Mouse (Mus musculus) C2C12 (cell line): Measurements from ENCODE around the gene Samd14. TPM values are rescaled to one million over a fixed set of nuclear protein-coding genes. Genes with fewer than 3 reads are reported as not detected.

Experiments
- H3K27me3 ChIP-seq: one replicate; pipeline ENCODE4 v1.6.1; 2011; ENCODE audit not compliant: control insufficient read depth, insufficient read depth, insufficient read length
- H3K36me3 ChIP-seq: one replicate; pipeline ENCODE4 v1.6.1; 2011; ENCODE audit not compliant: control insufficient read depth, insufficient read depth
- H3K4me3 ChIP-seq: one replicate; pipeline ENCODE4 v1.5.1; 2011; ENCODE audit warnings: mild to moderate bottlenecking, control low read depth; ENCODE audit not compliant: poor library complexity, insufficient read depth, severe bottlenecking
- H3K79me2 ChIP-seq: one replicate; pipeline ENCODE4 v1.6.1; 2011; ENCODE audit not compliant: control insufficient read depth, insufficient read depth
- H3K79me3 ChIP-seq: one replicate; pipeline ENCODE4 v1.6.1; 2011; ENCODE audit warnings: low read depth, control low read depth
- H3ac ChIP-seq: one replicate; pipeline ENCODE3; 2011; ENCODE audit warnings: low read depth; ENCODE audit not compliant: control insufficient read depth, insufficient read length
- CEBPB ChIP-seq: IDR thresholded peaks from one replicate; pipeline ENCODE4 v1.6.1; 2011; ENCODE audit warnings: low read depth, mild to moderate bottlenecking, control low read depth, moderate library complexity
- CTCF ChIP-seq: IDR thresholded peaks from one replicate; pipeline ENCODE4 v1.5.1; 2011; ENCODE audit not compliant: control insufficient read depth, insufficient read depth, insufficient read length
- FOSL1 ChIP-seq: IDR thresholded peaks from one replicate; pipeline ENCODE4 v1.8.0; 2011; ENCODE audit warnings: mild to moderate bottlenecking, low read length; ENCODE audit not compliant: poor library complexity, insufficient read depth, severe bottlenecking
- MAX ChIP-seq: IDR thresholded peaks from one replicate; pipeline ENCODE4 v1.6.1; 2011; ENCODE audit warnings: mild to moderate bottlenecking, control low read depth
- MYOD1 ChIP-seq: IDR thresholded peaks from one replicate; pipeline ENCODE4 v1.6.1; 2011; ENCODE audit warnings: low read depth; ENCODE audit not compliant: control insufficient read depth, insufficient read length
- MYOG ChIP-seq: IDR thresholded peaks from one replicate; pipeline ENCODE4 v1.6.1; 2011; ENCODE audit not compliant: control insufficient read depth, insufficient read length; ENCODE audit errors: extremely low read depth
- USF1 ChIP-seq: IDR thresholded peaks from one replicate; pipeline ENCODE4 v1.6.1; 2011; ENCODE audit warnings: low read depth, mild to moderate bottlenecking, control low read depth, moderate library complexity
- polyA plus RNA-seq: library from polyadenylated mRNA; unstranded; fragments of >200 nt; fragmentation: generic; extraction: Trizol; gene quantifications from one replicate; pipeline ENCODE4 v1.2.1, GENCODE M21; 2012; ENCODE audit warnings: missing spikeins

Samd14 gene
- polyA plus RNA-seq, 1 experiment: 14.0 TPM

DNA sequence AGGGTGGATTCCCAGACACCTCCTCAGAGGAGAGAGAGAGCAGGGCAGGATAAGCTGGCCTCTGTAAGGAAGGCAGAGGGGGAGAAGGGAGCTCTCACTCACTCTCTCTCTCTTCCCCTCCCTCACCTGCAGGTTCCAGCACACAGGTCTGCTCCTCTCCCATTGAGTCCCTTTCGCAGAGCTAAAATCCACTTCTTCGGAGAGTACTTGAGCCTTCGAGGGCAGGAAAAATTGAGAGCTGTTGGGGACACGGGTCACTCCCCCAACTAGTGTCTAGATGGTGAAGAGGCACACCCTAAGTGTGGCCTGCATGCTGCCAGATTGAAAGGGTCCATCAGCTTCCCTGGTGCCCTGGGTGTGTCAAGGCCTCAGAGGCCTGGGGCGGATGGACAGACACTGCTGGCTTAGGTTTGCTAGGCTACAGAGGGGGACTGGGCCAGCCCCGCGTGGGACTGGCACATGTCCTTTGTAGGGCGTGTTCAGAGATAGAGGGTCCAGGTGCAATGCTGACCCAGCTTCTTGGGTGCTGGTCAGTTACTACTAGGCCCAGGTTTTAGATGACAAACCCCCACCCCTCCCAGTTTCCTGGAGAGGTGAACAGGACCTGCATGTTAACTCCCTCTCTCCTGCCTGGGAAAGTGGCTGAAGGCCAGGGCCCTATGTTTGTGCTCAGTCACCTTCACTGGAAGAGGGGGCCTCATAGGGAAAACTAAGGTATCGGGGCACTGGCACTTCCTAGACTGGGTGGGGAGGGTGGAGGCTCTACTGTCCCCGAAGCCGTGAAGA, 15.7 kb downstream of the Samd14 start:
- no peak overlapping the region for H3K4me3 ChIP-seq
- TF ChIP-seq CTCF: no peak
- no peak overlapping the region for H3ac ChIP-seq
- peaks cover 29% of the 10 kb centered on the region for H3K36me3 ChIP-seq
- no peaks in the 10 kb centered on the region for H3K79me3 ChIP-seq
- no peaks in the 10 kb centered on the region for H3K79me2 ChIP-seq
- H3K27me3 ChIP-seq: no peaks in the 10 kb centered on the region

GRCm38 (mm10) chr11:95026090-95026542, 16.4 kb downstream of the Samd14 start:
- H3K27me3 ChIP-seq: no peaks in the 10 kb centered on the region
- H3ac ChIP-seq: no peak overlapping the region
- peaks cover 26% of the 10 kb centered on the region for H3K36me3 ChIP-seq
- no peak overlapping the region for H3K4me3 ChIP-seq
- TF ChIP-seq MAX (no peak), MYOD1 (no peak), MYOG (no peak), FOSL1 (no peak), CEBPB (no peak), CTCF (no peak), USF1 (no peak)
- no peaks in the 10 kb centered on the region for H3K79me3 ChIP-seq
- H3K79me2 ChIP-seq: no peaks in the 10 kb centered on the region

DNA sequence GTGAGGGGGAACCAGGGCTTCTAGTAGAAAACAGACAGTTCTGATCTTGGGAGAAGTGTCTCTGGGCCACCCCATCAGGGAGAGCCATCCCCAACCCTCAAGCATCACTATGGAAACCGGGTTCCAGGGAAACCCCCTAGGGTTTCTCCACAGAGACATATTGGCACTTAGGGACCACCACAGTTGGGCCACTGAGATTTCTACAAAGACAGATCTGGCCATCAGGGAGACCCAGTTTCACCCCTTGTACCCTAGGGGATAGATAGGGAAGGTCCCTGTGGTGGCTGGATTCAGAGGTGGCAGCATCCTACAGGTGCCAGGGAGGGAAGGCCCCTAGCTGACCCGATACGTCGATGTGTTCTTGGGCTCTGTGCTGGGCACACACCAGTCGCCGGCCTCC, 17.2 kb downstream of the Samd14 start:
- TF ChIP-seq MYOG: no peak
- TF ChIP-seq MYOD1: no peak
- no peak for TF ChIP-seq CTCF
- TF ChIP-seq MAX: no peak
- no peak for TF ChIP-seq FOSL1
- no peak for TF ChIP-seq USF1
- no peak for TF ChIP-seq CEBPB
- Histone ChIP-seq H3K79me3 (no peaks in the 10 kb centered on the region), H3K36me3 (peaks cover 20% of the 10 kb centered on the region), H3K27me3 (no peaks in the 10 kb centered on the region), H3K4me3 (no peak overlapping the region), H3ac (no peak overlapping the region), H3K79me2 (no peaks in the 10 kb centered on the region)

GRCm38 (mm10) chr11:95027850-95028470, 18.3 kb downstream of the Samd14 start:
- Histone ChIP-seq H3K79me2 (no peaks in the 10 kb centered on the region), H3K27me3 (no peaks in the 10 kb centered on the region), H3K79me3 (no peaks in the 10 kb centered on the region), H3K4me3 (no peak overlapping the region), H3ac (no peak overlapping the region), H3K36me3 (peaks cover 10% of the 10 kb centered on the region)
- TF ChIP-seq CTCF: no peak
- TF ChIP-seq USF1: no peak
- TF ChIP-seq MAX: no peak
- no peak for TF ChIP-seq FOSL1
- TF ChIP-seq CEBPB: no peak
- TF ChIP-seq MYOD1: no peak
- TF ChIP-seq MYOG: no peak

GRCm38 (mm10) chr11:95032945-95033344, 23.3 kb downstream of the Samd14 start:
- no peaks in the 10 kb centered on the region for H3K79me2 ChIP-seq
- no peaks in the 10 kb centered on the region for H3K36me3 ChIP-seq
- H3K79me3 ChIP-seq: no peaks in the 10 kb centered on the region
- H3ac ChIP-seq: no peak overlapping the region
- H3K27me3 ChIP-seq: peaks cover 4% of the 10 kb centered on the region
- TF ChIP-seq MAX (no peak), MYOG (no peak), MYOD1 (no peak), CEBPB (no peak), USF1 (no peak)
- H3K4me3 ChIP-seq: no peak overlapping the region

DNA sequence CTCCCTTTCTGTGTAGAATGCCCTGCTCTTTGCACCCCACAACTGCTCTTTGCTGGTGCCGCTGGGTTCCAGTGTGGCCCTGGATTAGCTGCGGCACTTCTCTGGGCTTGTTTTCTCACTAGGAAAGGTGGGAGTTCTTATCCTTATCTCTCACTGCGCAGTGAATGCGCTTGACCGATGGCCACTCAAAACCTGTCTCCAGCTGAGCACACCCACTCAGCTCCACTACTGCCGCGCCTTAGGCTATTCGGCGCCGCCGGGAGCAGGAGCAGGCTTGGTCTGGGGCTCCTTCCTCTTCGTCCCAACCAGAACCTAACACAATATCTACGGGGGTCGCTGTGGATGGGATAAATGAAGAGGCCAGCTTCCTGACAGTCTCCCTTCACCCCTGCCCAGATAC, 23.9 kb downstream of the Samd14 start:
- TF ChIP-seq MYOD1: no peak
- TF ChIP-seq USF1: no peak
- TF ChIP-seq MAX: no peak
- no peak for TF ChIP-seq MYOG
- no peak for TF ChIP-seq FOSL1
- no peak for TF ChIP-seq CEBPB
- no peak for TF ChIP-seq CTCF
- Histone ChIP-seq H3K4me3 (no peak overlapping the region), H3K36me3 (no peaks in the 10 kb centered on the region), H3K79me3 (no peaks in the 10 kb centered on the region), H3ac (no peak overlapping the region), H3K27me3 (peaks cover 4% of the 10 kb centered on the region), H3K79me2 (no peaks in the 10 kb centered on the region)
